Mouse (Mus musculus): ENCODE results near the gene Syngr3. TPM values are rescaled to one million over a fixed set of nuclear protein-coding genes. Genes with fewer than 3 reads are reported as not detected.
"Not testable (repeated sequence)": the region's sequence is repeated elsewhere in the genome, so short reads cannot be mapped to it uniquely, and the experiment has no call there.

Syngr3 gene
- polyA plus RNA-seq, 1 experiment from 2014 or later: 43.3 TPM

- Histone ChIP-seq H3K4me3 (no peak within 1 kb of the TSS), H3K4me1 (peaks cover 14% of the 10 kb centered on the region), H3K9ac (0 out of 2 replicates have a peak within 1 kb of the TSS, but pooled peaks have one; percentile 2), H3K9me3 (no peaks in the 10 kb centered on the region), H3K36me3 (peaks cover under 1% of the 10 kb centered on the region; the same call in 1 of the 2 replicates), H3K27ac (no peak within 1 kb of the TSS), H3K27me3 (replicated peaks) (no peaks in the 10 kb centered on the region), H3K4me2 (replicated peaks) (no peak within 1 kb of the TSS)
- 87% methylated on average over 2 of the region's 2 CpGs for WGBS
- no peak for ATAC-seq (ENCODE audit: low FRiP score, low read depth)
These were observed 37.9 kb upstream of the Syngr3 start, which contains the start of gene Rpl3l for GRCm38 (mm10) chr17:24727618-24728017. Rpl3l (plus strand) TSS chr17:24727820.

GRCm38 (mm10) chr17:24725637-24726390, 36.1 kb upstream of the Syngr3 start:
- ATAC-seq (ENCODE audit: low FRiP score, low read depth): no peak
- no peaks in the 10 kb centered on the region for H3K27me3 ChIP-seq (replicated peaks)
- H3K4me3 ChIP-seq: no peak overlapping the region
- H3K4me2 ChIP-seq (replicated peaks): no peak overlapping the region
- no peak overlapping the region for H3K9ac ChIP-seq
- 70% methylated on average over 3 of the region's 3 CpGs for WGBS
- H3K4me1 ChIP-seq: peaks cover 29% of the 10 kb centered on the region
- peaks cover 15% of the 10 kb centered on the region for H3K36me3 ChIP-seq
- H3K9me3 ChIP-seq: no peaks in the 10 kb centered on the region
- H3K27ac ChIP-seq: no peak overlapping the region

- H3K4me1 ChIP-seq: peaks cover 29% of the 10 kb centered on the region
- H3K36me3 ChIP-seq: peaks cover 15% of the 10 kb centered on the region
- H3K4me2 ChIP-seq (replicated peaks): peak within 1 kb of the TSS; percentile 94
- H3K9ac ChIP-seq: peak within 1 kb of the TSS; percentile 92
- under 1% methylated on average over 30 of the region's 30 CpGs for WGBS
- no peaks in the 10 kb centered on the region for H3K9me3 ChIP-seq
- H3K27ac ChIP-seq: peak within 1 kb of the TSS; percentile 12; the same call in 1 of the 2 replicates
- ATAC-seq (ENCODE audit: low FRiP score, low read depth): peak; percentile 78
- H3K4me3 ChIP-seq: peak within 1 kb of the TSS; percentile 71
- no peaks in the 10 kb centered on the region for H3K27me3 ChIP-seq (replicated peaks)
These were observed 34.4 kb upstream of the Syngr3 start, which contains the start of gene Ndufb10 for GRCm38 (mm10) chr17:24724184-24724583. Ndufb10 (minus strand) TSS chr17:24724478.

GRCm38 (mm10) chr17:24723881-24724180, 34.1 kb upstream of the Syngr3 start:
- H3K27me3 ChIP-seq (replicated peaks): no peaks in the 10 kb centered on the region
- H3K36me3 ChIP-seq: peaks cover 15% of the 10 kb centered on the region
- H3K9ac ChIP-seq: peak overlapping the region; percentile 92
- ATAC-seq (ENCODE audit: low FRiP score, low read depth): no peak
- H3K4me2 ChIP-seq (replicated peaks): peak overlapping the region; percentile 94
- WGBS: under 1% methylated on average over 15 of the region's 15 CpGs
- no peak overlapping the region for H3K27ac ChIP-seq
- H3K4me3 ChIP-seq: peak overlapping the region; percentile 71
- no peaks in the 10 kb centered on the region for H3K9me3 ChIP-seq
- peaks cover 31% of the 10 kb centered on the region for H3K4me1 ChIP-seq

- no peaks in the 10 kb centered on the region for H3K27me3 ChIP-seq (replicated peaks)
- H3K4me1 ChIP-seq: peaks cover 35% of the 10 kb centered on the region
- peak overlapping the region; percentile 92 for H3K9ac ChIP-seq
- H3K4me2 ChIP-seq (replicated peaks): peak overlapping the region; percentile 94
- peak overlapping the region; percentile 71 for H3K4me3 ChIP-seq
- H3K36me3 ChIP-seq: peaks cover 15% of the 10 kb centered on the region
- 4% methylated on average over 12 of the region's 12 CpGs for whole genome bisulfite sequencing
- no peak for ATAC-seq (ENCODE audit: low FRiP score, low read depth)
- no peak overlapping the region for H3K27ac ChIP-seq
- H3K9me3 ChIP-seq: no peaks in the 10 kb centered on the region
These were observed 33.5 kb upstream of the Syngr3 start for GRCm38 (mm10) chr17:24723122-24723880.

GRCm38 (mm10) chr17:24722220-24722924, 32.6 kb upstream of the Syngr3 start:
- H3K4me3 ChIP-seq: no peak overlapping the region
- H3K27ac ChIP-seq: no peak overlapping the region
- H3K9ac ChIP-seq: peak overlapping the region; percentile 22; the same call in 1 of the 2 replicates
- H3K27me3 ChIP-seq (replicated peaks): no peaks in the 10 kb centered on the region
- H3K9me3 ChIP-seq: no peaks in the 10 kb centered on the region
- 23% methylated on average over 13 of the region's 13 CpGs for WGBS
- H3K4me1 ChIP-seq: peaks cover 35% of the 10 kb centered on the region
- peaks cover 21% of the 10 kb centered on the region for H3K36me3 ChIP-seq
- peak overlapping the region; percentile 94 for H3K4me2 ChIP-seq (replicated peaks)
- ATAC-seq (ENCODE audit: low FRiP score, low read depth): no peak

GRCm38 (mm10) chr17:24721383-24721955, 31.7 kb upstream of the Syngr3 start:
- H3K9ac ChIP-seq: peak overlapping the region; percentile 56
- H3K4me2 ChIP-seq (replicated peaks): peak overlapping the region; percentile 94
- WGBS: 76% methylated on average over 7 of the region's 7 CpGs
- H3K4me1 ChIP-seq: peaks cover 35% of the 10 kb centered on the region
- peaks cover 29% of the 10 kb centered on the region for H3K36me3 ChIP-seq
- H3K9me3 ChIP-seq; ATAC-seq (ENCODE audit: low FRiP score, low read depth); H3K27ac ChIP-seq; H3K27me3 ChIP-seq (replicated peaks): not testable (repeated sequence)
- peak overlapping the region; percentile 26 for H3K4me3 ChIP-seq

GRCm38 (mm10) chr17:24720616-24721015, 30.9 kb upstream of the Syngr3 start:
- H3K27me3 ChIP-seq (replicated peaks); H3K27ac ChIP-seq; ATAC-seq (ENCODE audit: low FRiP score, low read depth); H3K9me3 ChIP-seq: not testable (repeated sequence)
- peaks cover 35% of the 10 kb centered on the region for H3K4me1 ChIP-seq
- 2% methylated on average over 11 of the region's 11 CpGs for WGBS
- H3K4me3 ChIP-seq: peak overlapping the region; percentile 80
- peaks cover 36% of the 10 kb centered on the region for H3K36me3 ChIP-seq
- H3K9ac ChIP-seq: peak overlapping the region; percentile 83
- peak overlapping the region; percentile 94 for H3K4me2 ChIP-seq (replicated peaks)

- Histone ChIP-seq H3K27me3 (replicated peaks) (no peaks in the 10 kb centered on the region), H3K36me3 (peaks cover 36% of the 10 kb centered on the region), H3K9me3 (no peaks in the 10 kb centered on the region), H3K9ac (peak overlapping the region; percentile 83), H3K4me2 (replicated peaks) (peak overlapping the region; percentile 94), H3K4me3 (peak overlapping the region; percentile 80), H3K27ac (peak overlapping the region; percentile 57; the same call in 1 of the 2 replicates), H3K4me1 (peaks cover 35% of the 10 kb centered on the region)
- WGBS: under 1% methylated on average over 61 of the region's 61 CpGs
- peak; percentile 97 for ATAC-seq (ENCODE audit: low FRiP score, low read depth)
These were observed 29.9 kb upstream of the Syngr3 start for GRCm38 (mm10) chr17:24719494-24720222.

- ATAC-seq (ENCODE audit: low FRiP score, low read depth); H3K27ac ChIP-seq; H3K27me3 ChIP-seq (replicated peaks); H3K9me3 ChIP-seq: not testable (repeated sequence)
- 60% methylated on average over 5 of the region's 5 CpGs for WGBS
- Histone ChIP-seq H3K4me2 (replicated peaks) (peak overlapping the region; percentile 94), H3K4me1 (peaks cover 33% of the 10 kb centered on the region), H3K36me3 (peaks cover 36% of the 10 kb centered on the region), H3K9ac (peak overlapping the region; percentile 83), H3K4me3 (peak overlapping the region; percentile 80)
These were observed 29.2 kb upstream of the Syngr3 start for GRCm38 (mm10) chr17:24718938-24719337.

- no peak for ATAC-seq (ENCODE audit: low FRiP score, low read depth)
- H3K9ac ChIP-seq: 0 out of 2 replicates have a peak within 1 kb of the TSS, but pooled peaks have one; percentile 83
- no peak within 1 kb of the TSS for H3K27ac ChIP-seq
- H3K36me3 ChIP-seq: peaks cover 36% of the 10 kb centered on the region
- H3K27me3 ChIP-seq (replicated peaks): no peaks in the 10 kb centered on the region
- WGBS: 93% methylated on average over 4 of the region's 4 CpGs
- no peaks in the 10 kb centered on the region for H3K9me3 ChIP-seq
- peak within 1 kb of the TSS; percentile 94 for H3K4me2 ChIP-seq (replicated peaks)
- peak within 1 kb of the TSS; percentile 80 for H3K4me3 ChIP-seq
- H3K4me1 ChIP-seq: peaks cover 24% of the 10 kb centered on the region
These were observed 28.2 kb upstream of the Syngr3 start, which contains the start of the genes Rnf151 and Rps2 for GRCm38 (mm10) chr17:24717943-24718342. Rnf151 (minus strand) TSS chr17:24718063. Rps2 (plus strand) TSS chr17:24718116.
